1 mouse cellular context compared by ENCODE assay signal in genomic region chr7:47299612-47300011, GRCm38 (mm10). TPM values are rescaled to one million over a fixed set of nuclear protein-coding genes. Genes with fewer than 3 reads are reported as not detected.
"Had no signal": no experiment of that assay in that cellular context is flagged by ENCODE, and none has a peak within 500 bp of the region (broad histone marks: within the 10 kb centered on the region; RNA-seq: fewer than 3 reads in every experiment).

No protein-coding gene starts in this region.

RNA-seq across cellular contexts. Expression of gene Mrgpra9, which starts 47.0 kb away (rescaled TPM):
- total RNA-seq: neutrophil, adult 5-6 weeks had no signal

RNA-seq across cellular contexts. Expression of gene Mrgpra1, which starts 54.4 kb away (rescaled TPM):
- total RNA-seq: neutrophil, adult 5-6 weeks had no signal
